Mouse (Mus musculus) liver, embryonic 11.5 days (tissue): ENCODE results near the gene Mt1. TPM values are rescaled to one million over a fixed set of nuclear protein-coding genes. Genes with fewer than 3 reads are reported as not detected.
A peak's percentile ranks its signal among the peaks of the same experiment; 100 is the strongest.

ENCODE experiments used
- ATAC-seq: fragments of 200-750 bp; cut with Nextera tagmentation; replicated peaks from 2 replicates; pipeline ENCODE4 v1.8.0; 2017; ENCODE audit warnings: moderate number of reproducible peaks, mild to moderate bottlenecking, moderate TSS enrichment, moderate library complexity; ENCODE audit not compliant: low FRiP score
- DNase-seq: peaks from one replicate; pipeline ENCODE4 v3.0.0-alpha.2; 2017; ENCODE audit warnings: low spot score
- H3K27ac ChIP-seq: fragments of 300-500 bp; sonication (generic); 2 replicates; pipeline ENCODE4 v1.5.1; 2014; ENCODE audit warnings: mild to moderate bottlenecking, low read depth, low read length, control low read depth
- H3K27me3 ChIP-seq: fragments of 300-500 bp; sonication (generic); replicated peaks from 2 replicates; pipeline ENCODE4 v1.6.1; 2014; ENCODE audit warnings: low read length, mixed read lengths; ENCODE audit not compliant: control insufficient read depth, insufficient read depth
- H3K36me3 ChIP-seq: fragments of 300-500 bp; sonication (generic); 2 replicates; pipeline ENCODE4 v1.6.1; 2014; ENCODE audit warnings: mild to moderate bottlenecking, low read length, moderate library complexity, mixed read lengths; ENCODE audit not compliant: control insufficient read depth, insufficient read depth
- H3K4me1 ChIP-seq: fragments of 300-500 bp; sonication (generic); replicated peaks from 2 replicates; pipeline ENCODE4 v1.6.1; 2014; ENCODE audit warnings: low read length, mixed read lengths; ENCODE audit not compliant: control insufficient read depth, insufficient read depth
- H3K4me2 ChIP-seq: fragments of 300-500 bp; sonication (generic); 2 replicates; pipeline ENCODE4 v1.6.1; 2014; ENCODE audit warnings: mild to moderate bottlenecking, control low read depth, moderate library complexity
- H3K4me3 ChIP-seq: fragments of 300-500 bp; sonication (generic); 2 replicates; pipeline ENCODE4 v1.5.1; 2014; ENCODE audit warnings: low read depth, low read length, control low read depth
- H3K9ac ChIP-seq: fragments of 300-500 bp; sonication (generic); 2 replicates; pipeline ENCODE4 v1.6.1; 2014; ENCODE audit warnings: low read depth, low read length, control low read depth
- H3K9me3 ChIP-seq: fragments of 300-500 bp; sonication (generic); 2 replicates; pipeline ENCODE4 v1.6.1; 2016; ENCODE audit warnings: low read length, inconsistent platforms, mixed read lengths; ENCODE audit not compliant: control insufficient read depth
- WGBS: fragments of 180-500 bp; shearing (Covaris S2); extraction: QIAGEN DNeasy Blood & Tissue Kit; methylation state at CpG from one replicate; pipeline ENCODE4 v1.1.7; 2014; 5-methylcytosine and 5-hydroxymethylcytosine counted together
- polyA plus RNA-seq: library from polyadenylated mRNA; unstranded; fragments of >200 nt; fragmentation: Nextera tagmentation; extraction: Ambion mirVana; gene quantifications from 2 replicates; pipeline ENCODE4 v1.2.1, GENCODE M21; 2014

Mt1 gene
- polyA plus RNA-seq, 1 experiment from 2014 or later: 2,461 TPM

DNA sequence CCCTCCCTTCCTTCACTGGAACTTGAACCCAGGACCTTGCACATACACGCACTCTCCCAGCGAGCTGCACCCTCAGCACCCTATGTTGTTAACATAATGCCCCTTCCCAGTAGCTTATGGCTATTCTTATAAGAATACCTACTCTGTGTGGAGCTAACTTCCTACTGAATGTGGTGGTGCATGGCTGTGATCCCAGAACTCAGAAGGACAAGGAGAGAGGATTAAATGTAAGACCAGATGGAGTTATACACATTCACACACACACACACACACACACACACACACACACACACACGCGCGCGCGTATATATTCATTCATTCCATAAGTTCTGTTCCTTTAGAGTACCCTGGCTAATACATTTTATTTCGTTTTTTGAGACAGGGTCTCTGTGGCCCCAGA, 27.4 kb downstream of the Mt1 start:
- Histone ChIP-seq H3K4me3 (no peak overlapping the region), H3K27ac (no peak overlapping the region), H3K27me3 (no peaks in the 10 kb centered on the region), H3K9me3 (no peaks in the 10 kb centered on the region), H3K36me3 (no peaks in the 10 kb centered on the region), H3K4me1 (no peaks in the 10 kb centered on the region), H3K4me2 (no peak overlapping the region), H3K9ac (no peak overlapping the region)
- 77% methylated on average over 8 of the region's 8 CpGs for WGBS
- no peak for DNase-seq
- ATAC-seq: no peak

DNA sequence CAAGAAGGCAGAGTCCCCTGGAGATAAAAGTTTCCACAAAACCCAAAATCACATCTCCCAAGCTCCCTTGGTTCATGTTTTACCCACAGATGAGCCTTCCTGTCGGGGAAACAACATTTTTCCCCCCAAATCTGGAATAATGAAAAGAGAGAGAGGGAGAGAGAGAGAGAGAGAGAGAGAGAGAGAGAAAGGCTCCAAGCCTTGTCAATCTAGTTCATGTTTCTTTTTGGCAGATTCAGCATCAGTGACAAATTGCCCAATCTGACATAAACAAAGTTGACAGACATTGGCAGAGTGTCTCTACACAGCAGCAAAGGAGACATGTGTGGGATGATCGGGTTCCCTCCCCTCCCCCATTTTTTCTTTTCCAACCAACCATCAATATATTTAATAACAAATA, 28.6 kb downstream of the Mt1 start:
- Histone ChIP-seq H3K27ac (no peak overlapping the region), H3K9me3 (no peaks in the 10 kb centered on the region), H3K4me2 (no peak overlapping the region), H3K4me3 (no peak overlapping the region), H3K4me1 (no peaks in the 10 kb centered on the region), H3K27me3 (no peaks in the 10 kb centered on the region), H3K36me3 (no peaks in the 10 kb centered on the region), H3K9ac (no peak overlapping the region)
- no peak for ATAC-seq
- DNase-seq: no peak
- 69% methylated on average over 2 of the region's 2 CpGs for WGBS

DNA sequence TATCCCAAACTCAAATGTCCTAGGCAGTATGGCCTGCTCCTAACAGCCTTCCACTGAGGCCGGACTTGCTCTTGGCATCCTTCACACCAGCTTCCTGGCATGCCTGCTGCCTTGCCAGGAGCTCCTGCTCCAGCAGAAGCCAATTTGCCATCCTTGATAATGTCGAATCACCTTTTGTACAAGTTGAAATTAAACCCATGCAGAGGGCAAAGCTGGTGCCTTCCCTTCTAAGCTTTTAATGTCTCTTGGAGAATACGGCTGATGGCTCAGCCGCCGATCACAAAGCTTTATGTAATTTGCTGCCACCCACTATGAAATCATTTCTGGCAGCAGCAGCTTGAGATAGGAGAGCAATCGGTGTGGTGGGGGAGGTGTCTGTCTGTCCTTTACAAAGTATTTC, 30.8 kb downstream of the Mt1 start:
- WGBS: 77% methylated on average over 6 of the region's 6 CpGs
- H3K36me3 ChIP-seq: no peaks in the 10 kb centered on the region
- H3K9me3 ChIP-seq: no peaks in the 10 kb centered on the region
- no peak overlapping the region for H3K4me2 ChIP-seq
- peaks cover 5% of the 10 kb centered on the region; the same call in 1 of the 2 replicates for H3K4me1 ChIP-seq
- no peak overlapping the region for H3K4me3 ChIP-seq
- ATAC-seq (no peak), DNase-seq (no peak)
- no peak overlapping the region for H3K9ac ChIP-seq
- H3K27me3 ChIP-seq: no peaks in the 10 kb centered on the region
- H3K27ac ChIP-seq: no peak overlapping the region

GRCm38 (mm10) chr8:94210225-94210624, 31.3 kb downstream of the Mt1 start:
- Histone ChIP-seq H3K27me3 (no peaks in the 10 kb centered on the region), H3K36me3 (no peaks in the 10 kb centered on the region), H3K4me1 (peaks cover 8% of the 10 kb centered on the region), H3K4me2 (no peak overlapping the region), H3K27ac (no peak overlapping the region), H3K9me3 (no peaks in the 10 kb centered on the region), H3K4me3 (no peak overlapping the region), H3K9ac (no peak overlapping the region)
- DNase-seq: no peak
- ATAC-seq: no peak
- 68% methylated on average over 3 of the region's 3 CpGs for WGBS

DNA sequence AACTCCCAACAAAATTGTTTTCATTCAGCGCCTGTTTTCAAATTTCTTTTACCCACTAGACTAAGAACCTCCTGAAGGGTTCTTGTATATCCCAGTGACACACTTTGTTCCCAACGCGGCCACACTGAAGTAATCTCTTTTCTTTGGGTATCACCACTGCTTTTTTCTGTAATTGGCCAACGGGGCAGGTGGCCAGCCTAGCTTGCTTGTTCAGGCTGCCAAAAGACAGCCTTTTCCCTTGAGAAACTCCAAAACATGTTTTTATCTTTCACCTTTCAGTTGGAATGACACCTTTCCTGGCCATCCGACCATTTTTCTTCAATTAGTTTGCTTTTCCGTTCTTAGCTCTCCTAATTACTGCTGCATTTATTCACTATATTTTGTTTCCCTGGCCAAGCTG, 34.9 kb downstream of the Mt1 start:
- H3K27ac ChIP-seq: no peak overlapping the region
- peak overlapping the region; percentile 56; the same call in 1 of the 2 replicates for H3K9ac ChIP-seq
- peak overlapping the region; percentile 95 for H3K4me2 ChIP-seq
- H3K9me3 ChIP-seq: no peaks in the 10 kb centered on the region
- WGBS: 67% methylated on average over 6 of the region's 6 CpGs
- ATAC-seq (no peak), DNase-seq (no peak)
- H3K4me1 ChIP-seq: peaks cover 19% of the 10 kb centered on the region
- H3K4me3 ChIP-seq: peak overlapping the region; percentile 92
- no peaks in the 10 kb centered on the region for H3K27me3 ChIP-seq
- no peaks in the 10 kb centered on the region for H3K36me3 ChIP-seq

- Histone ChIP-seq H3K36me3 (no peaks in the 10 kb centered on the region), H3K4me1 (peaks cover 19% of the 10 kb centered on the region), H3K27ac (peak within 1 kb of the TSS; percentile 84), H3K4me2 (peak within 1 kb of the TSS; percentile 95), H3K9ac (peak within 1 kb of the TSS; percentile 90), H3K4me3 (peak within 1 kb of the TSS; percentile 92), H3K27me3 (no peaks in the 10 kb centered on the region), H3K9me3 (no peaks in the 10 kb centered on the region)
- DNase-seq: peak; percentile 98
- WGBS: under 1% methylated on average over 68 of the region's 68 CpGs
- ATAC-seq: peak; percentile 93
Measured at GRCm38 (mm10) chr8:94214252-94215173, 35.6 kb downstream of the Mt1 start, which contains the start of gene Nup93. TSS of gene Nup93 (plus strand) at chr8:94214564.

GRCm38 (mm10) chr8:94227381-94227939, 48.6 kb downstream of the Mt1 start:
- Histone ChIP-seq H3K36me3 (peaks cover 6% of the 10 kb centered on the region; the same call in 1 of the 2 replicates), H3K4me1 (no peaks in the 10 kb centered on the region), H3K9ac (no peak overlapping the region), H3K27me3 (no peaks in the 10 kb centered on the region), H3K9me3 (no peaks in the 10 kb centered on the region), H3K4me2 (no peak overlapping the region), H3K27ac (no peak overlapping the region), H3K4me3 (no peak overlapping the region)
- DNase-seq: no peak
- WGBS: 83% methylated on average over 7 of the region's 7 CpGs
- no peak for ATAC-seq
